Mouse (Mus musculus) spleen, embryonic (tissue): ENCODE results near the gene Numa1.

Experiments
- CTCF ChIA-PET: fragments of 350-600 bp; sonication (Branson Sonifier 250); formaldehyde crosslinking; loops from one replicate; lab custom pipeline; 2022; lab: Charles Lee

Numa1 gene

GRCm38 (mm10) chr7:101973730-101974129 lies 39.8 kb downstream of the Numa1 start:
- CTCF ChIA-PET, result no interaction called here

DNA sequence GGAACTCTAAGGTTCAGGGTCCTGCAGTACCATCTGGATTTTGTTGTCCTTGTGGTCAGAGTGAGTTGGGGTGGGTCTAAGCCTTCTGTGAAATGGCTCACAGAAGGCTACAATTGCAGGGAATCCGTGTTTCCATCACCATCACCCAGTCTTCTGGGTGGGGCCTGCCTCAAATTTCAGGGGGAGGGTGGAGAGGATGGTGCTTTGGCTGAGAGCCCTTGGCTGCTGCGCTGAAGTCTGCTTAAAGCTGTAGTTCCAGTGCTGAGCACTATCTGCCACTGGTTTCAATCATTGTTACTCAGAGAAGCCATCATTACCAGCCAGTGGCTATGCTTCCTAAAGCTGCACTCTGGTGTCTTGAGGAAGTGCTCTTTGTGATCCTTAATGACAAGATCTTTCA lies 40.6 kb downstream of the Numa1 start:
- CTCF ChIA-PET, result no interaction called here

- CTCF ChIA-PET, result interaction anchor here (0.6 kb wide), 1 partner anchor 632 kb away, joined by 6 read pairs; no protein-coding TSS in a partner anchor
These were observed 48.8 kb downstream of the Numa1 start for GRCm38 (mm10) chr7:101982735-101983134.

DNA sequence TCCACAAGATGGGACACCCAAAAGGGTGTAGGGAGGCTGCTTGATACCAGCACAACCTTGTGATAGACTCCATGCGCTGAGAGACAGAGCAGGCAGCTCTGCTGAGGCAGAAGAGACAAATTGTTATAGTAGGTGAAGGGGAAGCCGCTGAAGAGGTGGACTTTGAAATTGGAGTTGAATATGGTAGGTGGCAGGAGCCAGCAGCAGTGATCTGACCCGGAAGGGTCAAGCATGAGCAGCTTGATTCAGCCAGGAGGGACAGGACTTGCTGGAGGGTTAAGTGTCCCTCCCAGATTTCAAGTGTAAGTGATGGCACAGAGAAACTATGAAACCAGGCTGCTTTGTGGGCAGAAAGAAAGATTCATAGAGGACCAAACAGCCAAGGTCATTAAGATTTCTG lies 51.2 kb downstream of the Numa1 start:
- CTCF ChIA-PET, result no interaction called here

DNA sequence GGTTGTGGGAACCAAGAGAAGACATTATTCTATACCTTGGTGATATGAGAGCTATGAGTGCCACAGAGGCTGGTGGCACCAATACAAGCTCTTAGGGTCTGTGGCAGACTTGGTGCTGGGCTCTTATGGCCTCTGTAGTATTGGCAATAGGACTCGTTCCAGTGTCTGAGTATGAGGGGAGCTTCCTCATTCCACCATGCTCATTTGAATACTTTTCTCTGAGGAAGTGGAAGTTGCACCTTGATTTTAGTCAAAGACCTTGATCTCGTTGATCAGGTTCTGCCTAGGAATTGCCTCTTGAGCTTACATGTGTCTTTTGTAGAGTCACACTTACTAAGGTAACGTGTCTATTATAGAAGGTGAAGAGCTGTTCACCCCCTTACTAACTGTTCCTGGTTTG lies 60.3 kb downstream of the Numa1 start:
- CTCF ChIA-PET, result interaction anchor here (0.5 to 1.2 kb wide), 2 partner anchors 35 to 76 kb away, joined by 3 to 4 read pairs; no protein-coding TSS in a partner anchor

DNA sequence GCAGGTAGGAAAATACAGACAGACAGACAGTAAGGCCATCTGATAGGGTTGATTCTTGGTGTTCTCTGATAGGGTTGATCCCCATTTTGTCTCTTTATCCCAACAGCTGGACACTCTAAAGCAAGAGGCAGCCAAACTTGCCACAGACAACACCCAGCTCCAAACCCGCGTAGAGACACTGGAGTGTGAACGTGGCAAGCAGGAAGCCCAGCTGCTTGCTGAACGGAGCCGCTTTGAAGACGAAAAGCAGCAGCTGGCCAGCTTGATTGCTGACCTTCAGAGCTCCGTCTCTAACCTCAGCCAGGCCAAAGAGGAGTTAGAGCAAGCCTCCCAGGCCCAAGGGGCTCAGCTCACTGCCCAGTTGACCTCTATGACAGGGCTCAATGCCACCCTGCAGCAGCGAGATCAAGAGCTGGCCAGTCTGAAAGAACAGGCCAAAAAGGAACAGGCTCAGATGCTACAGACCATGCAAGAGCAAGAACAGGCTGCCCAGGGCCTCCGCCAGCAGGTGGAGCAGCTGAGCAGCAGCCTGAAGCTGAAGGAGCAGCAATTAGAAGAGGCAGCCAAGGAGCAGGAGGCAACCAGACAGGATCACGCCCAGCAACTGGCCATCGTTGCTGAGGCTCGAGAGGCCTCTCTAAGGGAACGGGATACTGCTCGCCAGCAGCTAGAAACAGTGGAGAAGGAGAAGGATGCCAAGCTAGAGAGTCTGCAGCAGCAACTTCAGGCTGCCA lies 64.5 kb downstream of the Numa1 start:
- CTCF ChIA-PET, result no interaction called here

- CTCF ChIA-PET, result no interaction called here
These were observed 65.7 kb downstream of the Numa1 start for GRCm38 (mm10) chr7:101999461-102000151.

- CTCF ChIA-PET, result no interaction called here
These were observed 66.4 kb downstream of the Numa1 start for GRCm38 (mm10) chr7:102000296-102000695.

DNA sequence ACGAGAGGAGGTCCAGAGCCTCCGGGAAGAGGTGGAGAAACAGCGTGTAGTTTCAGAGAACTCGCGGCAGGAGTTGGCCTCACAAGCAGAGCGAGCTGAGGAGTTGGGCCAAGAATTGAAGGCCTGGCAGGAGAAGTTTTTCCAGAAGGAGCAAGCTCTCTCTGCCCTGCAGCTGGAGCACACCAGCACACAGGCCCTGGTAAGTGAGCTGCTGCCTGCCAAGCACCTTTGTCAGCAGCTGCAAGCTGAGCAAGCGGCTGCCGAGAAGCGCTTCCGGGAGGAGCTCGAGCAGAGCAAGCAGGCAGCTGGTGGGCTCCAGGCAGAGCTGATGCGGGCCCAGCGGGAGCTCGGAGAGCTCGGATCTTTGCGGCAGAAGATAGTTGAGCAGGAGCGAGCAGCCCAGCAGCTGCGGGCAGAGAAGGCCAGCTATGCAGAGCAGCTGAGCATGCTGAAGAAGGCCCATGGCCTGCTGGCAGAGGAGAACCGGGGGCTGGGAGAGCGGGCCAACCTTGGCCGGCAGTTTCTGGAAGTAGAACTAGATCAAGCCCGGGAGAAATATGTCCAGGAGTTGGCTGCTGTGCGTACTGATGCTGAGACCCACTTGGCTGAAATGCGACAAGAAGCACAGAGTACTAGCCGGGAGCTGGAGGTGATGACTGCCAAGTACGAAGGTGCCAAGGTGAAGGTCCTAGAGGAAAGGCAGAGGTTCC lies 67.2 kb downstream of the Numa1 start:
- CTCF ChIA-PET, result no interaction called here

- CTCF ChIA-PET, result no interaction called here
These were observed 72.6 kb downstream of the Numa1 start for GRCm38 (mm10) chr7:102006520-102006919.

- CTCF ChIA-PET, result no interaction called here
These were observed 77.9 kb downstream of the Numa1 start for GRCm38 (mm10) chr7:102011855-102012254.

GRCm38 (mm10) chr7:102013416-102013815 lies 79.5 kb downstream of the Numa1 start:
- CTCF ChIA-PET, result no interaction called here

DNA sequence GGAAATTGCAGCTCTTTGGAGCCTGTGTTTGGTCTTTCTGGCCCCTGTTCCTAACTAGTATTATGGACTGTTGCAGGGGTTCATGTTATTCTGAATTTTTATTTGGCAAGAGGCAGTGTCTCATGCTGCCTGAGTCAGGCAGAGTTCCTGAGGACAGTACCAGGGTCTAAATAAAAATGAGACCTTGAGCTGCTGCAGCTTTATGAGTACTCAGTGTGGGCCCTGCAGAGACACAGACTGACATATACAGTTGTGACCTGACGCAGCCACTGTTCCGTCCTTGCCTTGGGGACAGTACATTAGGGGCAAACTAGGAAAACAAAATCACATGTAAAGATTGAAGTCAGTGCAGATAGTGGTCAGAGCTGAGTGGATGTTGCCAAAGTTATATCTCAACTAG lies 81.1 kb downstream of the Numa1 start:
- CTCF ChIA-PET, result no interaction called here

DNA sequence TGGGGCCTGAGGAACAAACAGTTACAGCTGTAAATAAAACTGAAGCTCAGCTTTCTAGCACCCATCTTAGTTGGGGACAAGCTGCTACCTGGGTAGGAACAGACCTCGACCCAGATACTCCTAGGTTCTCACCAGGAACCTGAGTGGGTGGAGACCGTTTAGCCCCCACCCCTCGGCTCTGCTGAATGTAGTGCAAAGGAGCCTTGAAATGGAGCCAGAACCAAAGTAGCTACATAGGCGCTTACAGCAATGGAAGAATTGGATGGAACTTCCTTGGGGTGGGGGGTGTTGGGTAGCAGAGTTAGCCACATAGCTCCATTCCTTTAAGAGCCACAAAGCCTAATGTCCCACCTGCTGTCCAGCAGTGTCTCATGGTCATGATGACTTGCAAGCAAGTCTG lies 83.0 kb downstream of the Numa1 start:
- CTCF ChIA-PET, result interaction anchor here (0.7 kb wide), 1 partner anchor 910 kb away, joined by 3 read pairs; no protein-coding TSS in a partner anchor

DNA sequence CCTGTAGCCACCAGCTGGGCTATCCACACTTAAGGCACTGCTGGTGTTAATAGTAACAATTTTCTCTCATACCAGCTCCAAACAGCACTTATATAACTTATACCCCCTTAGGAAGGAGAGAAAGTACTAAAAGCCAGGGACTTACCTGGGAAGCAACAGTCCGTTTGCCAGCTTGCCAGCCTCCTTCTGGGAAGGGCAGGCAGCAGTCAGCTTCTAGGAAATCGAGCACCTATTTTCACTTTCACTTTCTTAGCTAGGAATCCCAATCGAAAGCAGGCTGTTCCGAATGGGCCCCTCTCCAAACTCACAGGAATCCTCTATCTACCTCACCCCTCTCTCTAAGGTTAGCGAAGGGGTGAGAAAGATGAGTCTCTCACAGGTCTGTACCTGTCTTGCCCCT lies 83.5 kb downstream of the Numa1 start:
- CTCF ChIA-PET, result no interaction called here

DNA sequence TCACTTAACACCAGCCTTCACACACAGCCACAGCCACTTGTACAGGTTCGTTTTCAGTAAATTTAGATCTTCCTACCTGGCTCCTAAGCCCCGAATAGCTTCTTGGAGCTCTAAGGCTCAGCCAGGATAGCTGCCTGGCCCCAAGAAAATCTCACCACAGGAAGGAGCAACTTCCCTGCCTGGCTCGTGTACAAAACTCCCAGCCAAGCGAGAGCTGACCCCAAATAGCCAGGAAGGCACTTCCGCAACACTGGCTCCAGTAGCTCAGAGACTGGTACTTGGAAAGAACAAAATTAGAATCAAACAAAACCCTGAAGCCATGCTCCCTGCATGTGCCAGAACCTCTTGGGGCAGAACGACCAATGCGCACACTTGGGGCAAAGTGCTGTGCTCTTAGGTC lies 84.1 kb downstream of the Numa1 start:
- CTCF ChIA-PET, result no interaction called here

DNA sequence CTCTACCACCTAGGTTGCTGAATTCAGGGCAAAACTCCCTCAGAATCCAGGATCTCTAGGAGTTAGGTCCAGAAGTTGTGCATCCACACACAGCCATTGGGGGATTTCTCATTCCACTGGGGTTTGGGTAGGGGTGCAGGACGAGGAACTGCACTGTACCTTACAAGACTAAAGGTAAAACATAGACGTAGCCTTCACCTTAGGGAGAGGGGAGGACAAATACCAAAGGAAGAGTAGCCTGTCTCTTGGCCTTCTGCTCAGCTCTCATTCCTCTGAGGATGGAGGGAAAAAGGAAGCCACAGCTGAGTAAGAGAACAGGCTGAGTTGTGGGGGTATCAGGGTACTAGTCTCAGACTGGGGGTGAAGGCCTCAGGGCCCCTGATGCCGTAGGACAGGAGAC lies 84.7 kb downstream of the Numa1 start, which contains the start of gene Il18bp:
Gene Il18bp (minus strand): TSS at position 101 of the 400 bp plus-strand sequence.
- CTCF ChIA-PET, result no interaction called here

GRCm38 (mm10) chr7:102019362-102019761 lies 85.5 kb downstream of the Numa1 start:
- CTCF ChIA-PET, result no interaction called here

- CTCF ChIA-PET, result interaction anchor here (0.7 kb wide), 1 partner anchor 87 kb away, joined by 6 read pairs; the partner anchor contains the start of gene Numa1
These were observed 87.0 kb downstream of the Numa1 start for GRCm38 (mm10) chr7:102020934-102021333.

GRCm38 (mm10) chr7:102023821-102024220 lies 89.9 kb downstream of the Numa1 start:
- CTCF ChIA-PET, result no interaction called here

DNA sequence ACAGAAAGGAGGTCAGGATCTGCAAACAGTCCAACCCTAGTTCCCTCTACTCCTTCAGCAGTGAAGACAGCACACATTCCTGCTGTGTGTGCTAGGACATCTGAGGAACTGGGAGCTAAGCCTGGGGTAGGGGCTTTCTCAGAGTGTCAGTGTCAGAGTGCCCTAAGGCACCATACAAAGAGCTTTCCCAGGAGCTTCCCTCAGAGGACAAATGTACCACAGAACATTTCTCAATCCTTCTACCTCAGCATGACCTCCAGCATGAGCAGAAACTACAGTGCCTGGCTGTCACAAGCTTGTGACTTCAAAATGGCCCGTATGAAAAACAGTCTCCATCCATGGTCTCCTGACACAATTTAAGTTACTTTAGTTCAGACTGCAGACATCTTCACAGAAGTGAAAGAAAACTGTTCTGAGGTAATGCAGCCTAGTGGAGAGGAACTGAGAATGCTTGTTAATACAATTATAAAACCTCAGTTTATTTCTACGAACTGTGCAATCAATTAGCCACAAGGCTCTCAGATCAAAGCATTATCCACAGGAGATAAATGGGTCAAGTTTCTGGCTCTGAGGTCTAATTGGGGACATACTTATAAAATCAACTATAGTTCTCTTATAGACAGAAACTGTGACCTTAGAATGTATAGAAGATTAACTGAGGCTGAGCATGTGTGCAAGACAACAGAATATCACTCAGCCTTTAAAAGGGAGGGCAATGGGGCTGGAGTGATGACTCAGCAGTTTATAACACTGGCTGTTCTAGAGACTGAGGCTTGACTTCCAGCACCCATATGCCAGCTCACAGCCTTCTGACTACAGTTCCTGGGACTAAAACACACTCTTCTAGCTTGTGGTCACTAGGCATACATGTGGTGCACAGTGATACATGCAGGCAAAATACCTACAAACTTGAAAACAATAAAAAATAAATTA lies 91.5 kb downstream of the Numa1 start:
- CTCF ChIA-PET, result interaction anchor here (0.6 kb wide), 1 partner anchor 23 kb away, joined by 3 read pairs; no protein-coding TSS in a partner anchor
